Mouse (Mus musculus) adrenal gland, adult 2 months (tissue): Measurements from ENCODE around the gene Kcnj8. TPM values are rescaled to one million over a fixed set of nuclear protein-coding genes. Genes with fewer than 3 reads are reported as not detected.

ENCODE experiments used
- DNase-seq: peaks from one replicate; pipeline ENCODE4 v3.0.0; 2021
- long read RNA-seq: library from polyadenylated mRNA; stranded (forward); transcript quantifications from one replicate; pipeline ENCODE4 v2.0.0, GENCODE M21; 2021
- polyA plus RNA-seq: library from polyadenylated mRNA; depleted of rRNA; stranded (reverse); fragments of >200 nt; gene quantifications from 2 replicates; pipeline ENCODE4 v1.2.3, GENCODE M21; 2012; rRNA removed
- total RNA-seq, 2 experiments: library from RNA; stranded (reverse); gene quantifications; 2 replicates each; pipeline ENCODE4 v1.2.3; 2021

The Kcnj8 gene
- 10 to 100 TPM in 1 of 2 experiments, 1 to 10 TPM in 1; 6.4 to 12.1 TPM for total RNA-seq
- 5.6 and 7.6 TPM in 2 replicates for polyA plus RNA-seq
- long read RNA-seq, transcript Kcnj8-202 (3 exons, 2,548 nt): major isoform, 19 of 25 reads
- long read RNA-seq, partial matches to known transcripts: 0 of 25 reads
- long read RNA-seq, other reads (novel, unspliced or antisense): 6 of 25 reads

GRCm38 (mm10) chr6:142571055-142571618 lies at the start of gene Kcnj8:
Gene Kcnj8 (minus strand): TSS chr6:142571614.
- DNase-seq: peak; percentile 81

DNA sequence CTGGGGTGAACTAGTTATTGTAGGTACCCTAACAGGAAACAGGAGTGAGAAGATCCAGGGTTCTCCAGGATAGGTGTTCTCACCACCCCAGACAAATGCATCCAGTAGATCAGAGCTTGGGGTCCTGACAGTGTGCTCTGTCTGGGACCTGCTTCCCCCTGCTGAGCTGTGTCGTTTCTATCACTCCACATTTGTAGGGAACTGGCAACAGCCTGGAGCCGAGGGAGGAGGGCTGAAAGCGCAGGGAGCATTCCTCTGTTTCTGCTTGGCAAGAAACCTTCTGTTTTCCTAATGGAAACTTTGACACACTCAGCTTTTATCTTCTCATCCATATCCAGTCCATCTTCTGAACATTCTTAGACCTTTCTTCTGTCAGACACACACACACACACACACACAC lies 45.2 kb upstream of the Kcnj8 start:
- DNase-seq: no peak

GRCm38 (mm10) chr6:142614324-142614723 lies 42.9 kb upstream of the Kcnj8 start:
- peak; percentile 3 for DNase-seq

GRCm38 (mm10) chr6:142612366-142612765 lies 41.0 kb upstream of the Kcnj8 start:
- DNase-seq: no peak

DNA sequence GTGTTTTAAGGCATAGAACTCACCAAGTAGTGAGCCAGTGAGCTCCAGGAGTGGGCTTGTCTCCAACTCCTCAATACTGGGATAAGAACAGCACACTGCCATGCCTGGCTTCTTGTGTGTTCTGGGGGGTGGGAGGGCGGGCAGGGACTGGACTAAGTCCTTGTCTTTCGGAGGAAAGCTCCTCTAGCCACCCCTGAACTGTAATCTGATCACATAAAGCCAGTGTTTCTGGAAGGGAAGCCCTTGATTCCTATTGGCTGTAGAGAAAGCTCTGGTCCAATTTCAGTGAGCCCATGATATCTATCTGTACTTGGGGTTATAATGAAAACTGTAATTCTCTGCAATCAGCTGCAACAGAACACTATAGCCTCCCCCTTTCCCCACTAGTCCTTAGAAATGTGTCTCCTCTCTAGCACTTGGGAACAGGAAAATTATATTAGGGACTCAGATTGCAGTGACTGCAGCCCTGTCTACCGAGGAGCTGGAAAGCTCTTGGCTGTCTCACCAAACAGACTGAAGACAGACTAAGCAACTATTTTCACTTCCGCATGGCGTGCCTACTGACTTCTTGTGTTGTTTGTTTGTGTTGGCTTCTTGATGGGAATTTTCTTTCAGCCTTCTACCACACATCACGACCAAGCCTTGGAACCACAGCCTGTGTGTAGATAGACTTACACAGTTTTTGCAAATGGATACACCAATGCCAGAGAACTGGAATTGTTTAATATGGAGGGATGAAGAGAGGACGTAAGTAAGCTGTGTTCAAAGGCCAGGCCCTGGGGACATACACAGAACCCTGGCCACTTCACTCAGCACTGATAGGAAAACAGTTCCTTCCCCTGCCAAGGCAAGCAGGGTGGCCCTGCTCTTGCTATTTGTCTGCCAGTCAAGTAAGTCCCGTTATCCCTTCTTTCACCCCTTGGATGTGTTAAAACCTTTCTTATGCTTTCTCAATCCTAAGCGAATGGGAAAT lies 38.3 kb upstream of the Kcnj8 start:
- no peak for DNase-seq

GRCm38 (mm10) chr6:142607080-142607479 lies 35.7 kb upstream of the Kcnj8 start:
- no peak for DNase-seq

DNA sequence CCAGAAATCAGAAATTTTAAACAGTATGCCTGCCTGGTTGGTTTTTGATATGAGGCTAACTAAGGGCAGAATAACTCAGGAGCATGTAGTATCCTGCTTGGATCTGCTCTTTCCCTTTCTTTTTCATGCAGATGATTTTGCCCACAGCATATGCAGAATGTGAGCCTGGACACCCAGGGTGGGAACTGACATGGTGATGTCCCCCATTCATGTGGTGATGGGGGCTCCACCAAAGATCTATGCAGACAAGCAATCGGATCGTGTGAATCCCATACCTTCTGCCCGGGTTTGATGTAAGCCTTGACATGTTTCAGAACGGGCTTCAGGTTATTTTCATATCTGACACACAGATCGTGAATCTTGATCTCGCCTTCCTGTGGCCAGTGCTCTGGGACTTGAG lies 31.4 kb upstream of the Kcnj8 start:
- no peak for DNase-seq

- DNase-seq: peak; percentile 67
Measured at GRCm38 (mm10) chr6:142578831-142579230, 7.4 kb upstream of the Kcnj8 start.

GRCm38 (mm10) chr6:142577801-142578200 lies 6.4 kb upstream of the Kcnj8 start:
- no peak for DNase-seq

DNA sequence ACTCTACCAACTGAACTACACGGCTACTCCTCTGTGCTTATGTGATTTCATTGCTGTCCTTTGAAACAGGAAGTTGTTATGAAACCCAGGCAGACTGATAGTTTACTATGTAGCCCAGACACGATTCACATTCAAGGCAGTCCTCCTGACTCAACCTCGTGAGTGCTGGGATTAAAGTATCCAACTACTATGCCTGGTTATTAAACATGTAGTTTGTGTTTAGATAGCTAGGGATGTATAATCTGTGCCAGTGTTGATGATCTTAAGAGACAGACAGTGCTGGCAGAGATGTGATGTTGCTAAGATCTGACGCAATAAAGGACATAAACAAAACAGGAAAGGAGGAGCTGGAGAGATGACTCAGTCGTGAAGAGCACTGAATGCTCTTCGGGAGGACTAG lies 1.5 kb upstream of the Kcnj8 start:
- DNase-seq: no peak

GRCm38 (mm10) chr6:142571629-142572360 lies 381 bp upstream of the Kcnj8 start:
- peak; percentile 29 for DNase-seq

DNA sequence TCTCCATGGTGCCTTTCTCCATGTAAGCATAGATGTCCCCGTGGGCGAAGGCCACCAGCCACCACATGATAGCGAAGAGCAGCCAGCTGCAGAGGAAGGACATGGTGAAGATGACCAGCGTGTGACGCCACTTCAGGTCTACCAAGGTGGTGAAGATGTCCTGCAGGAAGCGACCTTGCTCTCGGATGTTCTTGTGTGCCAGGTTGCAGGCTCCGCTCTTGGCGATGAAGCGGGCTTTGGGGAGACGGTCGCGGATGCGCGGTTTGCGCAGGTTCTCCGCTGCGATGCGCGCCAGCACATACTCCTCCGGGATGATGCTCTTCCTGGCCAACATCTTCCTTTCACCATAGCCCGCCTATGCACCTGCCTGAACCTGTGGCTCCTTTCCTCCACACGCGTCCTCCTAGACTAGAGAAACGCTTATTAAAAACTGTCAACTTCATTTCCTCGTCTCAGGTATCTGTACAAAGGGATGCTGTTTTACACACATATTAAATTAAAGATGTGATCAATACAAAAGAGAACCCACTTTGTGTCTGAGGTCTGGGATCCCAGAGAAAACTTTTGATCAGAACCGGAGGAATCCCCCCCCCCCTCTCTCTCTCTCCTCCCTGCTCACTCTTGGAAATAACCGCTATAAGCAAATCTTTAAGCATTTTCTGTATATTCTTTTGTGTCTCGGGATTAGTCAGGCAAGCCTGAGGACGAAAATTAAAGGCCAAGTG lies 1.2 kb downstream of the Kcnj8 start:
- no peak for DNase-seq

- no peak for DNase-seq
Measured at GRCm38 (mm10) chr6:142568713-142569357, 2.6 kb downstream of the Kcnj8 start.

- DNase-seq: peak; percentile 84
Measured at GRCm38 (mm10) chr6:142567452-142567851, 4.0 kb downstream of the Kcnj8 start.

DNA sequence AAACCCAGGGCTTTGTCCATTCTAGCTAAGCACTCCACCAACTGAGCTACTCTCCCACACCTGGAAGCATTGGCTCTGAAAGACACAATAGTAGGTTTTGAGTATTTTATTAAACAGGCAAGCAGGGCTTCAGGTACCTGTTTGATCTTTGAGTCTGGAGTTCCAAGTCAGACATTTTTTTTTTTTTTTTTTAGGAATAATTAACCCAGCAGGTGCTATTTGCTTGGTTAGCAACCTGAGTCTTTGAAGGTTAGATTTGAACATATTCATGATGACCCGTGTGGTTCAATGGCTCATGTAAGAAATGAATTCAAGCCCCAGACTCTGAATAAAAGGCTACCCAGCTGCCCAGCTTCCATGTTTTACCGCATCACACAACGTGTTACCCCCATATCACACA lies 6.7 kb downstream of the Kcnj8 start:
- DNase-seq: no peak

- no peak for DNase-seq
Measured at GRCm38 (mm10) chr6:142561151-142561550, 10.3 kb downstream of the Kcnj8 start.

GRCm38 (mm10) chr6:142558772-142559679 lies 12.4 kb downstream of the Kcnj8 start:
- DNase-seq: peak; percentile 65

- no peak for DNase-seq
Measured at GRCm38 (mm10) chr6:142558076-142558475, 13.3 kb downstream of the Kcnj8 start.

DNA sequence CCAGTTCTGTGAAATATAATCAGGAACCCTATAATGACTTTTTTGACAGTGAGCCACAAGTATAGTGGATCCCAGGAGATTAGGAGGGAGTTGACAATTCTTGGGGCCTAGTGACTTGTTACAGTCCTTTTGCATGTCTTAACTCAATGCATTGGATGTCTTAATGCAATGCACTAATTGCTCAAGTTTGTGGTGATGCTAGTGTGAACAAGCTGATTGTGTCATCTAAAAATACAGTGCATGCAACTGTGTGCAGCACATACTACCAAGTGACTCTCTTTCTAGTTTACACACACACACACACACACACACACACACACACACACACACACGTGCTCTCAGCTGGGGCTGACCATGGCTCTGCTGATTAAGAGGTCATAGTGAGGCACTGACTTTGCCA lies 15.4 kb downstream of the Kcnj8 start:
- DNase-seq: no peak

- peak; percentile 44 for DNase-seq
Measured at GRCm38 (mm10) chr6:142551482-142551881, 19.9 kb downstream of the Kcnj8 start.
